Comparison of ENCODE assay signal across 8 mouse cellular contexts in genomic region chr11:102338561-102338960, GRCm38 (mm10). TPM values are rescaled to one million over a fixed set of nuclear protein-coding genes. Genes with fewer than 3 reads are reported as not detected.
DNase-seq lines count a peak whose midpoint lies in the region; ATAC-seq and TF ChIP-seq lines count a peak whose summit lies in the region.

No protein-coding gene starts in this region.

- H3K4me2 ChIP-seq in heart, embryonic 15.5 days = no peak overlapping the region
- no peak overlapping the region for H3K4me2 ChIP-seq in intestine, postnatal 0 days (replicated peaks; ENCODE audit: low read depth)

- H3K27me3 ChIP-seq in heart, embryonic 15.5 days = no peaks in the 10 kb centered on the region
- no peaks in the 10 kb centered on the region for H3K27me3 ChIP-seq in intestine, postnatal 0 days (replicated peaks; ENCODE audit: control insufficient read depth, insufficient read depth, low read length)

- WGBS in heart, embryonic 15.5 days = 12% methylated on average over 3 of the region's 3 CpGs
- WGBS in intestine, postnatal 0 days = 40% methylated on average over 3 of the region's 3 CpGs

- H3K27ac ChIP-seq in heart, embryonic 15.5 days = peak overlapping the region; percentile 66
- no peak overlapping the region for H3K27ac ChIP-seq in intestine, postnatal 0 days (ENCODE audit: low read depth, low read length)

- intact Hi-C loops in left cerebral cortex, postnatal 10 days (cut with DNase I) = no loop called here

- H3K36me3 ChIP-seq in heart, embryonic 15.5 days = no peaks in the 10 kb centered on the region
- no peaks in the 10 kb centered on the region for H3K36me3 ChIP-seq in intestine, postnatal 0 days (ENCODE audit: control insufficient read depth, insufficient read depth)

- peak; percentile 33 to 43 for DNase-seq in frontal cortex, postnatal 10 days (ENCODE audit: low spot score in 2 of 2)
- DNase-seq in CD4-positive helper T cell, adult 2 months (ENCODE audit: low read depth, low spot score) = peak; percentile 24
- peak; percentile 96 for DNase-seq in cerebellum, adult 8-10 months
- peak; percentile 27 to 85 for DNase-seq in left cerebral cortex, postnatal 10 days (ENCODE audit: extremely low spot score in 1 of 2, low spot score in 2 of 2)
- DNase-seq in right cerebral cortex, postnatal 4 days = peak; percentile 34

- no peak overlapping the region for H3K9ac ChIP-seq in heart, embryonic 15.5 days
- H3K9ac ChIP-seq in intestine, postnatal 0 days (ENCODE audit: low read depth, low read length) = no peak overlapping the region

- TF ChIP-seq CTCF in intestine, postnatal 0 days (IDR thresholded peaks at IDR 0.05; ENCODE audit: low read depth) = no peak

- no peaks in the 10 kb centered on the region for H3K9me3 ChIP-seq in heart, embryonic 15.5 days (replicated peaks)
- no peaks in the 10 kb centered on the region for H3K9me3 ChIP-seq in intestine, postnatal 0 days (ENCODE audit: control insufficient read depth)

- ATAC-seq in frontal cortex, adult (ENCODE audit: low TSS enrichment) = no peak
- ATAC-seq in heart, embryonic 15.5 days (replicated peaks; ENCODE audit: insufficient number of reproducible peaks, insufficient read depth, low FRiP score, low read depth) = peak; percentile 85
- ATAC-seq in intestine, postnatal 0 days = no peak

- H3K4me3 ChIP-seq in heart, embryonic 15.5 days = no peak overlapping the region
- no peak overlapping the region for H3K4me3 ChIP-seq in intestine, postnatal 0 days (ENCODE audit: low read depth, low read length)

- peaks cover 21% of the 10 kb centered on the region for H3K4me1 ChIP-seq in heart, embryonic 15.5 days (replicated peaks)
- no peaks in the 10 kb centered on the region; the same call in 1 of the 2 replicates for H3K4me1 ChIP-seq in intestine, postnatal 0 days (replicated peaks; ENCODE audit: control insufficient read depth, insufficient read depth, low read length)

RNA-seq across cellular contexts. Expression of gene Ubtf, which starts 19.0 kb away (rescaled TPM):
- polyA plus RNA-seq in heart, embryonic 15.5 days (2015; fragmentation: Nextera tagmentation; extraction: Ambion mirVana) = 51.0 and 60.2 TPM in 2 replicates
- total RNA-seq in left cerebral cortex, postnatal 10 days (2021) = 100 to 1,000 TPM in 1 of 2 experiments, 10 to 100 TPM in 1; 97.0 to 100 TPM
- polyA plus RNA-seq in intestine, postnatal 0 days (2015; fragmentation: Nextera tagmentation; extraction: Ambion mirVana) = 39.6 and 41.9 TPM in 2 replicates

RNA-seq across cellular contexts. Expression of gene Slc4a1, which starts 27.4 kb away (rescaled TPM):
- polyA plus RNA-seq in heart, embryonic 15.5 days (2015; fragmentation: Nextera tagmentation; extraction: Ambion mirVana) = 20.2 and 31.9 TPM in 2 replicates
- total RNA-seq in left cerebral cortex, postnatal 10 days (2021) = 1 to 10 TPM in 1 of 2 experiments, under 1 TPM in 1; 0.47 to 1.2 TPM
- 0.29 and 0.34 TPM in 2 replicates for polyA plus RNA-seq in intestine, postnatal 0 days (2015; fragmentation: Nextera tagmentation; extraction: Ambion mirVana)

RNA-seq across cellular contexts. Expression of gene Atxn7l3, which starts 42.1 kb away (rescaled TPM):
- 6.8 and 8.9 TPM in 2 replicates for polyA plus RNA-seq in heart, embryonic 15.5 days (2015; fragmentation: Nextera tagmentation; extraction: Ambion mirVana)
- 100 to 1,000 TPM; 187 TPM for total RNA-seq in left cerebral cortex, postnatal 10 days (2021)
- 8.6 and 10.5 TPM in 2 replicates for polyA plus RNA-seq in intestine, postnatal 0 days (2015; fragmentation: Nextera tagmentation; extraction: Ambion mirVana)

RNA-seq across cellular contexts. Expression of gene Tmub2, which starts 53.8 kb away (rescaled TPM):
- polyA plus RNA-seq in heart, embryonic 15.5 days (2015; fragmentation: Nextera tagmentation; extraction: Ambion mirVana) = 36.4 and 43.1 TPM in 2 replicates
- 10 to 100 TPM; 61.2 to 64.4 TPM for total RNA-seq in left cerebral cortex, postnatal 10 days (2021)
- polyA plus RNA-seq in intestine, postnatal 0 days (2015; fragmentation: Nextera tagmentation; extraction: Ambion mirVana) = 43.3 and 44.2 TPM in 2 replicates

RNA-seq across cellular contexts. Expression of gene Rundc3a, which starts 54.6 kb away (rescaled TPM):
- 0.64 and 2.5 TPM in 2 replicates for polyA plus RNA-seq in heart, embryonic 15.5 days (2015; fragmentation: Nextera tagmentation; extraction: Ambion mirVana)
- 100 to 1,000 TPM; 329 to 332 TPM for total RNA-seq in left cerebral cortex, postnatal 10 days (2021)
- polyA plus RNA-seq in intestine, postnatal 0 days (2015; fragmentation: Nextera tagmentation; extraction: Ambion mirVana) = 5.2 and 5.3 TPM in 2 replicates

Comparison
In these comparisons a context has a peak if more than half of its experiments do, and no peak if none do; other contexts are left out.
1. DNase-seq: peak in every context shown above with its lines; median percentile 96 in cerebellum, adult 8-10 months; 56 in left cerebral cortex, postnatal 10 days; 38 in frontal cortex, postnatal 10 days; 34 in right cerebral cortex, postnatal 4 days; 24 in CD4-positive helper T cell, adult 2 months.
2. RNA of gene Slc4a1, which starts 27.4 kb away (polyA plus RNA-seq): 20.2 to 31.9 TPM in heart, embryonic 15.5 days; 0.29 to 0.34 TPM in intestine, postnatal 0 days; every median in the first group is over 10 times any median in the second.